Mouse (Mus musculus) CH12.LX (cell line): ENCODE measurements at regions not wholly inside any gene's neighbourhood (a gene's known extent, or its start where the extent isn't known, plus 50 kb on each side); places are given as distances from the start of the nearest gene placed in this dataset.
"Not testable (repeated sequence)": the region's sequence is repeated elsewhere in the genome, so short reads cannot be mapped to it uniquely, and the experiment has no call there.

Experiments used
- DNase-seq: peaks from one replicate; pipeline ENCODE4 v3.0.0-alpha.2; 2013; ENCODE audit errors: extremely low read depth
- H3K27ac ChIP-seq: 2 replicates; pipeline ENCODE4 v1.5.1; 2012; ENCODE audit warnings: low read depth, mild to moderate bottlenecking, control low read depth, moderate library complexity; ENCODE audit not compliant: insufficient read depth
- H3K27me3 ChIP-seq: replicated peaks from 2 replicates; pipeline ENCODE3; 2012; ENCODE audit warnings: inconsistent platforms
- H3K36me3 ChIP-seq, 2 experiments: replicated peaks in 1 of 2; 2 replicates each; pipeline versions ENCODE3 to v1.6.1; 2012; ENCODE audit warnings: inconsistent platforms in 1 of 2, low read length in 1 of 2, mild to moderate bottlenecking in 1 of 2, mixed read lengths in 1 of 2, moderate library complexity in 1 of 2; ENCODE audit not compliant: control insufficient read depth in 1 of 2, insufficient read depth in 1 of 2
- H3K4me1 ChIP-seq, 2 experiments: 2 replicates each; pipeline ENCODE4 v1.6.1; 2012; ENCODE audit warnings: inconsistent platforms in 1 of 2, moderate library complexity in 1 of 2; ENCODE audit not compliant: insufficient read depth in 2 of 2, control insufficient read depth in 1 of 2
- H3K4me2 ChIP-seq: 2 replicates; pipeline ENCODE4 v1.6.1; 2012; ENCODE audit warnings: low read depth, mild to moderate bottlenecking, control low read depth; ENCODE audit not compliant: poor library complexity, insufficient read depth, severe bottlenecking
- H3K4me3 ChIP-seq, 3 experiments: fragments of 150-350 bp in 1 of 3; sonication (generic) in 1 of 3; replicated peaks in 1 of 3; 2 replicates each; pipeline versions ENCODE3 to v1.5.1; 2011 to 2012; ENCODE audit warnings: low read depth in 2 of 3, low read length in 2 of 3, mild to moderate bottlenecking in 2 of 3, moderate library complexity in 2 of 3, control low read depth in 1 of 3, improper control_type of control experiment in 1 of 3, inconsistent platforms in 1 of 3, mixed read lengths in 1 of 3; ENCODE audit not compliant: poor library complexity in 1 of 3
- H3K79me2 ChIP-seq: replicated peaks from 2 replicates; pipeline ENCODE4 v1.6.1; 2012; ENCODE audit warnings: mild to moderate bottlenecking, moderate library complexity; ENCODE audit not compliant: control insufficient read depth, poor library complexity, insufficient read depth, severe bottlenecking; ENCODE audit errors: extremely low read depth
- H3K9ac ChIP-seq: 2 replicates; pipeline ENCODE4 v1.6.1; 2012; ENCODE audit warnings: low read depth, mild to moderate bottlenecking, control low read depth, moderate library complexity; ENCODE audit not compliant: insufficient read depth
- H3K9me3 ChIP-seq: replicated peaks from 2 replicates; pipeline ENCODE3; 2012; ENCODE audit warnings: low read length, inconsistent platforms, mixed read lengths
- CHD2 ChIP-seq: IDR thresholded peaks from 2 replicates; pipeline ENCODE4 v1.6.1; 2011; ENCODE audit warnings: low read length, improper control_type of control experiment
- CTCF ChIP-seq, 2 experiments: IDR thresholded peaks in 1 of 2; conservative IDR thresholded peaks in 1 of 2; 2 replicates each; pipeline ENCODE4 v1.5.1; 2011 to 2012; ENCODE audit warnings: low read depth in 2 of 2, low read length in 2 of 2, improper control_type of control experiment in 1 of 2, inconsistent platforms in 1 of 2, mild to moderate bottlenecking in 1 of 2, moderate library complexity in 1 of 2
- JUND ChIP-seq: conservative IDR thresholded peaks from 2 replicates; pipeline ENCODE4 v1.6.1; 2011; ENCODE audit warnings: low read depth, low read length, improper control_type of control experiment
- MAX ChIP-seq: IDR thresholded peaks from 2 replicates; pipeline ENCODE4 v1.6.1; 2011; ENCODE audit warnings: low read length, improper control_type of control experiment
- MAZ ChIP-seq: IDR thresholded peaks from 2 replicates; pipeline ENCODE4 v1.6.1; 2012; ENCODE audit warnings: low read depth, mild to moderate bottlenecking, inconsistent platforms, low read length, improper control_type of control experiment, moderate library complexity
- POLR2A ChIP-seq: IDR thresholded peaks from 2 replicates; pipeline ENCODE4 v1.6.1; 2011; ENCODE audit warnings: low read depth, mild to moderate bottlenecking, improper control_type of control experiment, low read length
- RAD21 ChIP-seq: IDR thresholded peaks from 2 replicates; pipeline ENCODE4 v1.6.1; 2011; ENCODE audit warnings: low read depth, mild to moderate bottlenecking, low read length, improper control_type of control experiment, moderate library complexity
- SIN3A ChIP-seq: IDR thresholded peaks from 2 replicates; pipeline ENCODE4 v1.6.1; 2012; ENCODE audit warnings: low read length, improper control_type of control experiment, inconsistent platforms
- TBP ChIP-seq: conservative IDR thresholded peaks from 2 replicates; pipeline ENCODE4 v1.6.1; 2011; ENCODE audit warnings: low read depth, low read length, improper control_type of control experiment
- ZKSCAN1 ChIP-seq: IDR thresholded peaks from 2 replicates; pipeline ENCODE4 v1.6.1; 2012; ENCODE audit warnings: low read depth, inconsistent platforms, low read length, improper control_type of control experiment, borderline replicate concordance
- dilution Hi-C: fragments of 300-500 bp; cut with MboI; formaldehyde crosslinking; loops from 2 replicates; pipeline ENCODE4 v1.14.3; 2020; ENCODE audit warnings: low sequenced_read_pairs; ENCODE audit not compliant: extremely low pct_unique_long_range_greater_than_20kb, extremely low pct_ligation_motif_present
- in situ Hi-C: fragments of 300-500 bp; cut with MboI; formaldehyde crosslinking; loops from 3 replicates; pipeline ENCODE4 v1.14.3; 2019; ENCODE audit warnings: low sequenced_read_pairs, low pct_ligation_motif_present, low pct_unique_long_range_greater_than_20kb, mixed read lengths

- Histone ChIP-seq H3K4me2 (no peak overlapping the region), H3K4me1 (no peaks in the 10 kb centered on the region), H3K27ac (no peak overlapping the region), H3K4me3 (no peak overlapping the region), H3K36me3 (no peaks in the 10 kb centered on the region), H3K79me2 (no peaks in the 10 kb centered on the region), H3K9ac (no peak overlapping the region), H3K9me3 (no peaks in the 10 kb centered on the region), H3K27me3 (no peaks in the 10 kb centered on the region)
- TF ChIP-seq TBP: no peak
- no peak for TF ChIP-seq CTCF (conservative IDR thresholded peaks at IDR 0.05 in 1 of 2, IDR thresholded peaks at IDR 0.05 in 1 of 2; ENCODE audit: low read depth in 2 of 2, low read length in 2 of 2)
- no peak for TF ChIP-seq MAX
- no peak for TF ChIP-seq MAZ
- no peak for TF ChIP-seq ZKSCAN1
- no peak for TF ChIP-seq SIN3A
- DNase-seq: no peak
- in situ Hi-C loops: no loop called here
- dilution Hi-C loops: no loop called here
These were observed 238.5 kb downstream of the 1700008P02Rik start for GRCm38 (mm10) chr3:6381732-6382131.

GRCm38 (mm10) chr3:6339001-6339400 is 281.2 kb downstream of the 1700008P02Rik start:
- DNase-seq, H3K36me3 ChIP-seq, H3K4me2 ChIP-seq, dilution Hi-C loops, H3K4me1 ChIP-seq, H3K9me3 ChIP-seq, H3K27ac ChIP-seq, H3K27me3 ChIP-seq, in situ Hi-C loops, H3K9ac ChIP-seq, H3K79me2 ChIP-seq, H3K4me3 ChIP-seq: not testable (repeated sequence)

- Histone ChIP-seq H3K27me3 (no peaks in the 10 kb centered on the region), H3K36me3 (no peaks in the 10 kb centered on the region), H3K4me1 (peaks cover 0 to 14% of the 10 kb centered on the region in 2 experiments; a peak in 2 of 4 replicates), H3K9ac (no peak overlapping the region), H3K4me2 (peak overlapping the region; percentile 29; the same call in 1 of the 2 replicates), H3K79me2 (no peaks in the 10 kb centered on the region), H3K9me3 (no peaks in the 10 kb centered on the region), H3K4me3 (no peak overlapping the region), H3K27ac (no peak overlapping the region)
- in situ Hi-C loops: no loop called here
- TF ChIP-seq JUND (no peak), POLR2A (no peak), MAZ (no peak), CHD2 (no peak), TBP (no peak), RAD21 (no peak)
- dilution Hi-C loops: no loop called here
- peak; percentile 21 for DNase-seq
These were observed 299.3 kb downstream of the 1700008P02Rik start for GRCm38 (mm10) chr3:6320818-6321504.
